Mouse (Mus musculus): ENCODE results near the gene Pde4b. TPM values are rescaled to one million over a fixed set of nuclear protein-coding genes. Genes with fewer than 3 reads are reported as not detected.

Pde4b gene
- polyA plus RNA-seq, 1 experiment = not detected

DNA sequence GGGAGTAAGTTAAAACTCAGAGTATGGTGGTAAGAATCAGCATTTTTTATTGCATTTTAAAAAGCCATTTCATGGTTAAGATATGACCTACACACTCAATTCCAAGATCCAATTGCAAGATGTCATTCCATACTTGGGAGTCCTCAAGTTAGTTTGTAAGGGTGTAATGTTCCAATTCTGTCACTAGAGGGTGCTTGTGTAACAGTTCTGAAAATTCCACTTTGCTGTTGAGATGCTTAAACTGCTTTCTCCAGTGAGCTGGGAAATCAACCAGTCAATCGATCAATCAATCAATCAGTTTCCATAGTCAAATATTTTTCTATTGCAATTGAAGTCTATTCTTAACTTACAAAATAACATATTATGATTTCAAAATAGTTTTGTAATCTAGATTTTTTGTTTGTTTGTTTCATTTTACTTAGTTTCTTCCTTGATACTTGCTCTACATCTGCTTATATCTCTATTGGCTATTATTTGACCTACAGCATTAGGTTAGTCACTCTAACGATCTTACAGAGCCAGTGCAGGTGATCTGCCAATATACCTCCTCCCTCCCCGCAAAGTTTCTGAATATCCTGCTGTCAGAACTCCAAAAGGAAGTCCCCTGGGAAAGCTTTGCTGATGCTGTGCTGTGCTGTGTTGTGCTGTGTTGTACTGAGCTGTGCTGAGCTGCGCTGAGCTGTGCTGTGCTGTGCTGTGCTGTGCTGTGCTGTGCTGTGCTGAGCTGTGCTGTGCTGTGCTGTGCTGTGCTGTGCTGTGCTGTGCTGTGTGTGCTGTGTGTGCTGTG is 406.2 kb downstream of the Pde4b start:
- no peak for TF ChIP-seq GATA1 (IDR thresholded peaks at IDR 0.05; ENCODE audit: low read length)

DNA sequence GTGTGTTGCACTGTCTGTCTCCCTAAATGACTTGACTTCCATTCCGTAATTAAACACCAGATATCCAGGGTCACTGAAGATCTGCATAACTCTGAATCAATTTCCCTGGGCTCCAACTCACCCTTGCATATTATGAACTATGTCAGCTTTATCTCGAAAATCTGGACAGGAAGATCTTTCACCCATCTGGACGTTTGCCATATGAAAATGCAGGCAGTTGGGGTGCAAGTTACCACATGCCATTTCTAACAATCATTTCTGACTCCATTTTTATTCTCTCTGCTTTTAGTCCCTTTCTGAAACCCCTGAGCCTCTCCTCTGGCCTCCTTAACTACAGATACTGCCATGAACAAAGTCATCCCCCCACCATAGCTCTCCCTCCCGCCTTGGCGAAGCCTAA is 407.7 kb downstream of the Pde4b start:
- no peak for TF ChIP-seq GATA1 (IDR thresholded peaks at IDR 0.05; ENCODE audit: low read length)

- TF ChIP-seq GATA1 (IDR thresholded peaks at IDR 0.05; ENCODE audit: low read length) = no peak
These were observed 408.1 kb downstream of the Pde4b start for GRCm38 (mm10) chr4:102495474-102495873.

DNA sequence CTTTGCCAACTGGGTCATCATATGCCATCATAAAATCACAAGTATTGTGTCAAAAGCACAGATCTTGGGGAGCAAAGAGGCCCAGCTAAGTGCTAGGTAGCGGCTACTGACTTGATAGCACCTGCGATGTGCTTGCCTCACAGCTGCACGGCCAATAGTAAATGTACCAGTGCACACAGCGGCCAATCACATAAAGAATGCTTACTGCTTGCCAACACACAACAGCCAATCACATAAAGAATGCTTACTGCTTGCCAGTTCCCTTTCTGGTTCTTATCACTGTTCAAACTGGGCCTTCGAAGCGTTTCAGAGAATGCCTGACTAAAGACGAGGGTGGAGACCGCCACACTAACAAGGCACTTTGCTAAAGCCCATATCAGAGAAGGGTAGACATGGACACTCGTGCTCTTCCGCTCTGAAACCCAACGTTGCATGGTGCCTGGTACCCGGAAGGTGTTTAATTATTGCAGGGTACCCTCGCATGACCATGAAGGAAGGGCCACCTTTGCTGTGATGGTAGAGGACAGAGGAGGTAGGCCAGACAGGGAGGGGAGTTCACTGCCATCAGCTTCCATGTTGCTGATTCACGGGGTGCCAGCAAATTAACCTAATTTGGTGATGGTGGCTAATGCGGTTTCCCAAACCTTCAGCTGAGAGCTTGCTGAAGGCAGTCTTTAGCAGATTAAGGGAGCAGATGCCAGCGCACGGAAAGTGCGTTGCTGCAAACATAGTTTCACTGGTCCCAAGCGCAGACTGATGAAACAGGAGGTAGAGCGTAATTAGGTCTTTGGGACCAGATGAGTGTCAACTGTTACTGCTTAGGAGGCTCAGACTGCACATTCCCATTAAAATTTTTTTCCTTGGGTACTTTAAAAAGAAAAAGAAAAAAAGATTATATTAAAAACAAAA is 409.2 kb downstream of the Pde4b start:
- TF ChIP-seq GATA1 (IDR thresholded peaks at IDR 0.05; ENCODE audit: low read length) = no peak

- no peak for TF ChIP-seq GATA1 (IDR thresholded peaks at IDR 0.05; ENCODE audit: low read length)
These were observed 409.9 kb downstream of the Pde4b start for GRCm38 (mm10) chr4:102497221-102497620.

GRCm38 (mm10) chr4:102498169-102498919 is 411.0 kb downstream of the Pde4b start:
- TF ChIP-seq GATA1 (IDR thresholded peaks at IDR 0.05; ENCODE audit: low read length) = no peak

DNA sequence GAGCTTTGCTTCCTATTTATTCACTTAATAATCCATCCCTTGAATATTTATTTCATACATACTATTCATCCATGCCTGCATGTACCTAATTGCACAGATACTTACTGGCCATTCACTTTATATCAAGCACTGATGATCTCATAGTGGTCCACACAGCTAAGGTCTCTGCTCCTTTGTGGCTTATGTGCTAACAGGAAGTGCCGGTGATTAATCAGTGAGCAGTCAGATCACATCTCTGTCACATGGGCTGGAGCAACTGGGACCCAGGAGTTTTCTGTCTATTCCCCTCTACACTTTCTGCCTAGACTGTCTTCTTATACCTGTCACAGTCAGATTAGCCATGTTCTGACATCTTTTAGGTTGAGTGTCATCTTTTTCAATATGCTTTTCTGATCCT is 411.6 kb downstream of the Pde4b start:
- no peak for TF ChIP-seq GATA1 (IDR thresholded peaks at IDR 0.05; ENCODE audit: low read length)

GRCm38 (mm10) chr4:102505714-102506113 is 418.4 kb downstream of the Pde4b start:
- TF ChIP-seq GATA1 (IDR thresholded peaks at IDR 0.05; ENCODE audit: low read length) = no peak

GRCm38 (mm10) chr4:102506376-102507280 is 419.3 kb downstream of the Pde4b start:
- TF ChIP-seq GATA1 (IDR thresholded peaks at IDR 0.05; ENCODE audit: low read length) = no peak

GRCm38 (mm10) chr4:102507344-102507743 is 420.0 kb downstream of the Pde4b start:
- no peak for TF ChIP-seq GATA1 (IDR thresholded peaks at IDR 0.05; ENCODE audit: low read length)

DNA sequence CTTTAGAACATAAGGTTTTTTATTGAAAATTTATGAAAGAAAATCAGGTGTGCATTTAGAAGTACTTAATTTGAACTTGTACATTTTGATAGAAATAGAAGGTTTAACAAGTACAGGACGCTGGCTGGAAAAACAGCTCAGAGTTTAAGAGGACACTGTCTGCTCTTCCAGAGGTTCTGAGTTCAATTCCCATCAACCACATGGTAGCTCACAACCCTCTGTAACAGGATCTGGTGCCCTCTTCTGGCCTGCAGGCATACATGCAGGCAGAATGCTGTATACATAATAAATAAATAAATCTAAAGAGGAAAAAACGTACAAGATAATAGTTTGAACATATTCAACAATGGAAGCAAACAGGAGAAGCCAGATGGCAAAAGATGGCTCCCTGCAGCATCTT is 420.4 kb downstream of the Pde4b start:
- TF ChIP-seq GATA1 (IDR thresholded peaks at IDR 0.05; ENCODE audit: low read length) = no peak

- no peak for TF ChIP-seq GATA1 (IDR thresholded peaks at IDR 0.05; ENCODE audit: low read length)
These were observed 422.7 kb downstream of the Pde4b start for GRCm38 (mm10) chr4:102510061-102510460.

DNA sequence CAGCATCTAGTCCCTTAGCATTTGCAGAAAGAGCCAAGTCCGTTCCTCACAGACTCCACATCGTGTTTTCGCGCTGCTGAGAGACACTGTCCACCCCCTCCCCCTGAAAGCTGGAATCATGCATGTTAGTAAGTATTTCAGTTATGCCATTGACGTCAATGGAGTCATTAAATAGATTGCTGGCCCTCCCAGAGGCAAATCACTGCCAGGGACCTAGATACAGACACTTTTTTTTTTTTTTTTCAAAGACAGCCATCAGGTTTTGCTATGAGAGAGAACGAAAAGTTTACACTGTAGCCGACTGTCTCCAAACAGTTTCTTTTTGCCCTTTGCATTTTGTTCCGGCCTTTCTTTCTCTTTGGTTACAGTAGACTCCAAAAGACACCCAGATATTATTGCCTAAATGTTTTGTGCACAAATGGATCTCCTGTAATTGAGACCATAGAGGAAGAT is 423.6 kb downstream of the Pde4b start:
- TF ChIP-seq GATA1 (IDR thresholded peaks at IDR 0.05; ENCODE audit: low read length) = no peak

DNA sequence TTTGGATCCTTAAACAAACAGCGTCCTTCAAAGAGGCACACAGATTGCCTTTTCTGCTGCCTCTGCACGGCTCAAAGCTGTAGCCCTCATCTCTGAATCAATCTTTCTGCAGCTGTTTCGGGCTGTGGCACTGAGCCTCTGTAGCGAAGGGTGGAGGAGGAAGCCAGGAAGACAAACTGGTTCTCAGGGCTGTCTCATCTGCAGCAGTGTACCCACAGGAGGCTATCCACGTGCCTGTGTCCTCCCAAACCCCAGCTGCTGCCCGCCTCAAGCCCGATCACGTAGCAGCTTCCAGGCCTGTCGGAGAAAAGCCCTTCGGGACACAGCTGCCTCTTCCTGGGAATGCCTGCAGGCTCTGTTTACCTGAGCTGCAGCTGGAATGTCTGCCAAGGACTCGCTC is 424.2 kb downstream of the Pde4b start:
- no peak for TF ChIP-seq GATA1 (IDR thresholded peaks at IDR 0.05; ENCODE audit: low read length)

GRCm38 (mm10) chr4:102512940-102513339 is 425.6 kb downstream of the Pde4b start:
- no peak for TF ChIP-seq GATA1 (IDR thresholded peaks at IDR 0.05; ENCODE audit: low read length)
